8 mouse cellular contexts compared by ENCODE assay signal in genomic region chr11:62456021-62456482, GRCm38 (mm10). TPM values are rescaled to one million over a fixed set of nuclear protein-coding genes. Genes with fewer than 3 reads are reported as not detected.
DNase-seq lines count a peak whose midpoint lies in the region; ATAC-seq and TF ChIP-seq lines count a peak whose summit lies in the region.

No protein-coding gene starts in this region.

- no peaks in the 10 kb centered on the region for H3K9me3 ChIP-seq in liver, embryonic 11.5 days (ENCODE audit: control insufficient read depth, low read length)
- no peaks in the 10 kb centered on the region for H3K9me3 ChIP-seq in stomach, postnatal 0 days (ENCODE audit: control insufficient read depth, low read length)

- WGBS in thymus, adult 2 months, result 6% methylated on average over 3 of the region's 3 CpGs
- WGBS in liver, embryonic 11.5 days, result 8% methylated on average over 3 of the region's 3 CpGs
- WGBS in stomach, postnatal 0 days, result 4% methylated on average over 3 of the region's 3 CpGs

- TF ChIP-seq POLR2A in thymus, adult 2 months (IDR thresholded peaks at IDR 0.05; ENCODE audit: control insufficient read depth, extremely low read depth, insufficient read depth, low read length, poor library complexity), result no peak

- peak; percentile 38 for DNase-seq in cerebellum, adult 9-10 months
- DNase-seq in cerebellum, adult 18-20 months, result no peak
- no peak for DNase-seq in thymus, adult 2 months
- DNase-seq in thymus, postnatal 0 days (ENCODE audit: low spot score), result no peak
- DNase-seq in liver, embryonic 11.5 days (ENCODE audit: low spot score), result no peak
- DNase-seq in stomach, postnatal 0 days (ENCODE audit: low spot score), result no peak
- DNase-seq in urinary bladder, postnatal 36 days (ENCODE audit: low spot score in 2 of 2), result no peak
- no peak for DNase-seq in layer of hippocampus, postnatal 10 days (ENCODE audit: low spot score in 2 of 2)

- H3K9ac ChIP-seq in liver, embryonic 11.5 days (ENCODE audit: low read depth, low read length), result peak overlapping the region; percentile 100
- H3K9ac ChIP-seq in stomach, postnatal 0 days (ENCODE audit: low read length), result peak overlapping the region; percentile 98; the same call in 1 of the 2 replicates

- no peak overlapping the region; the same call in 1 of the 2 replicates for H3K4me3 ChIP-seq in thymus, adult 2 months (ENCODE audit: control insufficient read depth, insufficient read depth, low read length)
- peak overlapping the region; percentile 97 for H3K4me3 ChIP-seq in liver, embryonic 11.5 days (ENCODE audit: low read depth, low read length)
- peak overlapping the region; percentile 94 for H3K4me3 ChIP-seq in stomach, postnatal 0 days (ENCODE audit: low read depth, low read length)

- ATAC-seq in liver, embryonic 11.5 days (replicated peaks; ENCODE audit: low FRiP score), result no peak
- ATAC-seq in stomach, postnatal 0 days (ENCODE audit: low FRiP score, low TSS enrichment), result no peak

- H3K4me2 ChIP-seq in liver, embryonic 11.5 days, result peak overlapping the region; percentile 77
- H3K4me2 ChIP-seq in stomach, postnatal 0 days (replicated peaks; ENCODE audit: low read depth), result peak overlapping the region; percentile 92

- H3K36me3 ChIP-seq in thymus, adult 2 months (ENCODE audit: control insufficient read depth, insufficient read depth, low read length), result no peaks in the 10 kb centered on the region
- H3K36me3 ChIP-seq in liver, embryonic 11.5 days (ENCODE audit: control insufficient read depth, insufficient read depth, low read length), result 0 out of 2 replicates have a peak, but pooled peaks cover under 1% of the 10 kb centered on the region
- no peaks in the 10 kb centered on the region for H3K36me3 ChIP-seq in stomach, postnatal 0 days (ENCODE audit: control insufficient read depth, insufficient read depth, low read length)

- H3K27ac ChIP-seq in thymus, adult 2 months (ENCODE audit: control insufficient read depth, insufficient read depth, low read length), result peak overlapping the region; percentile 87; the same call in 1 of the 2 replicates
- H3K27ac ChIP-seq in liver, embryonic 11.5 days (ENCODE audit: low read depth, low read length), result peak overlapping the region; percentile 98
- 0 out of 2 replicates have a peak overlapping the region, but pooled peaks have one; percentile 24 for H3K27ac ChIP-seq in stomach, postnatal 0 days (replicated peaks)

- no peaks in the 10 kb centered on the region for H3K27me3 ChIP-seq in thymus, adult 2 months (ENCODE audit: control insufficient read depth, insufficient read depth, low read length)
- H3K27me3 ChIP-seq in liver, embryonic 11.5 days (replicated peaks; ENCODE audit: control insufficient read depth, insufficient read depth, low read length), result no peaks in the 10 kb centered on the region
- H3K27me3 ChIP-seq in stomach, postnatal 0 days (ENCODE audit: control insufficient read depth, insufficient read depth, low read length), result no peaks in the 10 kb centered on the region

- peaks cover 3% of the 10 kb centered on the region for H3K4me1 ChIP-seq in thymus, adult 2 months (replicated peaks; ENCODE audit: control insufficient read depth, insufficient read depth, low read length)
- peaks cover 13% of the 10 kb centered on the region; the same call in 1 of the 2 replicates for H3K4me1 ChIP-seq in liver, embryonic 11.5 days (replicated peaks; ENCODE audit: control insufficient read depth, insufficient read depth, low read length)
- H3K4me1 ChIP-seq in stomach, postnatal 0 days (replicated peaks; ENCODE audit: control insufficient read depth, insufficient read depth), result no peaks in the 10 kb centered on the region

- no peak for TF ChIP-seq CTCF in thymus, adult 2 months (IDR thresholded peaks at IDR 0.05; ENCODE audit: borderline replicate concordance, control insufficient read depth, extremely low read depth, insufficient read depth, low read length, poor library complexity)
- TF ChIP-seq CTCF in stomach, postnatal 0 days (IDR thresholded peaks at IDR 0.05; ENCODE audit: low read depth), result no peak

- TF ChIP-seq EP300 in stomach, postnatal 0 days (optimal IDR thresholded peaks at IDR 0.05), result no peak

RNA-seq across cellular contexts. Expression of gene Pigl, which starts 2.2 kb away (rescaled TPM):
- 8.4 and 10.5 TPM in 2 replicates for polyA plus RNA-seq in thymus, adult 2 months (2012; rRNA removed)
- 6.8 and 7.6 TPM in 2 replicates for polyA plus RNA-seq in thymus, postnatal 0 days (2015; fragmentation: Nextera tagmentation; extraction: Ambion mirVana)
- polyA plus RNA-seq in liver, embryonic 11.5 days (2014; fragmentation: Nextera tagmentation; extraction: Ambion mirVana), result 15.3 and 15.7 TPM in 2 replicates
- 5.6 and 5.8 TPM in 2 replicates for polyA plus RNA-seq in stomach, postnatal 0 days (2015; fragmentation: Nextera tagmentation; extraction: Ambion mirVana)
- 1 to 10 TPM; 7.0 to 7.6 TPM for total RNA-seq in layer of hippocampus, postnatal 10 days (2021)

RNA-seq across cellular contexts. Expression of gene Ncor1, which starts 2.3 kb away (rescaled TPM):
- 214 and 251 TPM in 2 replicates for polyA plus RNA-seq in thymus, adult 2 months (2012; rRNA removed)
- 181 and 220 TPM in 2 replicates for polyA plus RNA-seq in thymus, postnatal 0 days (2015; fragmentation: Nextera tagmentation; extraction: Ambion mirVana)
- polyA plus RNA-seq in liver, embryonic 11.5 days (2014; fragmentation: Nextera tagmentation; extraction: Ambion mirVana), result 133 and 144 TPM in 2 replicates
- polyA plus RNA-seq in stomach, postnatal 0 days (2015; fragmentation: Nextera tagmentation; extraction: Ambion mirVana), result 82.2 and 84.6 TPM in 2 replicates
- total RNA-seq in layer of hippocampus, postnatal 10 days (2021), result 100 to 1,000 TPM; 250 to 284 TPM

Comparison
In these comparisons a context has a peak if more than half of its experiments do, and no peak if none do; other contexts are left out.
1. H3K27ac ChIP-seq: peak in every context shown above with its lines; median percentile 98 in liver, embryonic 11.5 days; 87 in thymus, adult 2 months; 24 in stomach, postnatal 0 days.